Mouse (Mus musculus) forebrain, embryonic 14.5 days (tissue): ENCODE measurements around the gene Serf2. TPM values are rescaled to one million over a fixed set of nuclear protein-coding genes. Genes with fewer than 3 reads are reported as not detected.
"Not testable (repeated sequence)": the region's sequence is repeated elsewhere in the genome, so short reads cannot be mapped to it uniquely, and the experiment has no call there.

Experiments
- ATAC-seq: fragments of 200-750 bp; cut with Nextera tagmentation; 2 replicates; pipeline ENCODE4 v1.8.0; 2017; ENCODE audit warnings: mild to moderate bottlenecking, moderate library complexity
- DNase-seq: peaks from one replicate; pipeline ENCODE4 v3.0.0-alpha.2; 2015; ENCODE audit warnings: low spot score
- H3K27ac ChIP-seq: fragments of 300-500 bp; sonication (generic); 2 replicates; pipeline ENCODE4 v1.5.1; 2014; ENCODE audit warnings: low read depth, mild to moderate bottlenecking, control low read depth, low read length, moderate library complexity
- H3K27me3 ChIP-seq: fragments of 300-500 bp; sonication (generic); replicated peaks from 2 replicates; pipeline ENCODE4 v1.6.1; 2014; ENCODE audit warnings: low read length, control low read depth, mixed read lengths; ENCODE audit not compliant: control insufficient read depth, insufficient read depth
- H3K36me3 ChIP-seq: fragments of 300-500 bp; sonication (generic); 2 replicates; pipeline ENCODE4 v1.6.1; 2014; ENCODE audit warnings: low read length, control low read depth; ENCODE audit not compliant: control insufficient read depth, insufficient read depth
- H3K4me1 ChIP-seq: fragments of 300-500 bp; sonication (generic); 2 replicates; pipeline ENCODE4 v1.6.1; 2014; ENCODE audit warnings: antibody characterized with exemption, low read length, control low read depth; ENCODE audit not compliant: control insufficient read depth, insufficient read depth
- H3K4me2 ChIP-seq: fragments of 300-500 bp; sonication (generic); 2 replicates; pipeline ENCODE4 v1.6.1; 2014; ENCODE audit warnings: mild to moderate bottlenecking, control low read depth, low read length
- H3K4me3 ChIP-seq: fragments of 300-500 bp; sonication (generic); 2 replicates; pipeline ENCODE4 v1.5.1; 2014; ENCODE audit warnings: low read depth, low read length, control low read depth
- H3K9ac ChIP-seq: fragments of 300-500 bp; sonication (generic); 2 replicates; pipeline ENCODE4 v1.6.1; 2014; ENCODE audit warnings: mild to moderate bottlenecking, low read length, control low read depth, moderate library complexity
- H3K9me3 ChIP-seq: fragments of 300-500 bp; sonication (generic); replicated peaks from 2 replicates; pipeline ENCODE4 v1.6.1; 2016; ENCODE audit warnings: low read length, control low read depth, mixed read lengths; ENCODE audit not compliant: control insufficient read depth
- WGBS: fragments of 180-500 bp; shearing (Covaris S2); extraction: QIAGEN DNeasy Blood & Tissue Kit; methylation state at CpG from one replicate; pipeline ENCODE4 v1.1.7; 2014; 5-methylcytosine and 5-hydroxymethylcytosine counted together
- polyA plus RNA-seq: library from polyadenylated mRNA; unstranded; fragments of >200 nt; fragmentation: Nextera tagmentation; extraction: Ambion mirVana; gene quantifications from 2 replicates; pipeline ENCODE4 v1.2.1, GENCODE M21; 2014

The Serf2 gene
- polyA plus RNA-seq, 1 experiment from 2014 or later: 442 TPM

- no peaks in the 10 kb centered on the region for H3K9me3 ChIP-seq
- 77% methylated on average over 4 of the region's 4 CpGs for WGBS
These were observed 3.4 kb downstream of the Serf2 start for GRCm38 (mm10) chr2:121452361-121452760.

DNA sequence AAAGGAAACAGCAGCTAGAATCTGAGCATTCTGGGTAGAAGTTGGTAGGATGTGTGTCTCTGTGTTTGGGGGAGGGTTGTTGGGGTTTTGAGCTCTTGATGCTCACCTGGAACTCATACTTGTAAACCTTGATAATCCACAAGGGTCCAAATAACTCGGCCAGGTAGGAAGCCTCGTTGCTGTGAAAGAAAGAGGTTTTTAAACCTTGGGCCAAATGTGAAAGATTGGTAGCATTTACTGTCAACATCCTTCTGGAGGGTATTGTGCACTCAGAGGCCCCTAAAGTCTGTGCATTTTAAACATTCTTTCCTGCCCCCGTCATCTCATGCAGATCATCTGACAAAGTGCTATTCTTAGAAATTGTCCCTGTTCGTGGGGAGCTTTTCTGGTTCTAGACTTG is 4.0 kb downstream of the Serf2 start, which contains the start of gene Hypk:
TSS of gene Hypk (plus strand) at position 301 of the 400 bp plus-strand sequence.
- Histone ChIP-seq H3K4me2 (no peak within 1 kb of the TSS), H3K4me3 (no peak within 1 kb of the TSS), H3K4me1 (peaks cover 14% of the 10 kb centered on the region), H3K36me3 (peaks cover 24% of the 10 kb centered on the region), H3K9me3 (no peaks in the 10 kb centered on the region), H3K27ac (no peak within 1 kb of the TSS), H3K27me3 (no peaks in the 10 kb centered on the region), H3K9ac (no peak within 1 kb of the TSS)
- WGBS: 78% methylated on average over 4 of the region's 4 CpGs
- DNase-seq (no peak), ATAC-seq (no peak)

More at GRCm38 (mm10) chr2:121452361-121452760, 3.4 kb downstream of the Serf2 start:
- Histone ChIP-seq H3K4me3 (no peak overlapping the region), H3K36me3 (peaks cover 24% of the 10 kb centered on the region), H3K9ac (no peak overlapping the region), H3K27me3 (no peaks in the 10 kb centered on the region), H3K27ac (no peak overlapping the region), H3K4me1 (peaks cover 10% of the 10 kb centered on the region), H3K4me2 (no peak overlapping the region)
- no peak for ATAC-seq
- DNase-seq: no peak

DNA sequence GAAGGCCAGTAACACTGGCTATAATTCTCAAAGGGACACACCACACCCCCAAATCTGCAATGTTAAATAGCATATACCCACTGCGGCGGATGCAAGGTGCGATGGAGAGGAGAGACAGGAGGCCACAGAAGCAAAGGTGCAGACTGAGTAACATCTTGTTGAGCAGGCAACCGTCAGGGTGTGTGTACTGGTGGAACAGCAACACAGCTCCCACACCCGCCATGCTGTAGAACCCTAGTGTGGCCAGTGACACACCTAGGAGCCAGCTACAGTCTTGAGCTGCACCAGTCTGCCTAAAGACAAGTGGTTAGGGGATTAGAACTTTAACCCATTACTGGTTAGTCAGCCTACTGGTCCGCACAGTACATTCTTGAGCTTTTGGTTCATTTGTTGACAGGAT is 4.9 kb downstream of the Serf2 start:
- DNase-seq: no peak
- H3K4me1 ChIP-seq: peaks cover 13% of the 10 kb centered on the region
- WGBS: 89% methylated on average over 6 of the region's 6 CpGs
- no peaks in the 10 kb centered on the region for H3K9me3 ChIP-seq
- no peaks in the 10 kb centered on the region for H3K27me3 ChIP-seq
- H3K4me3 ChIP-seq: no peak overlapping the region
- no peak overlapping the region for H3K4me2 ChIP-seq
- peaks cover 31% of the 10 kb centered on the region for H3K36me3 ChIP-seq
- H3K27ac ChIP-seq: no peak overlapping the region
- ATAC-seq: no peak
- no peak overlapping the region for H3K9ac ChIP-seq

DNA sequence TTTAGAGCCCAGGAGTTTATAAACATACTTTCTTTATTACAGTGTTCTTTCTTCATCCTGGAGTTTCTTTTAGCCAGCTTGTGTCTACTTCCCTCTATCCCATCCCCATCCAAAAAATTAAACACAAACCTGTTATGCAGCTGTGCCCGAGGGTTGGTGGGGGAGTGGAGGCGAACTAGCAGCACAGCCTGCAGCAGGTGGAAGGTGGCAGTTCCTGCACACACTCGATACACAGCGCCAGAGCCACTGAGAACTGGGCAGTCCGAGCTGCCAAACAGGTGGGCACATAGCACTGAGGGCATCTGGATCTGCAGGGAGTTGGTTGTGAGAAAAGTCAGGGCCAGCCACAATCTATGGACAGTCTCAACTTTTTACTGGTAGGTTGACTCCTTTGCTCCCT is 6.5 kb downstream of the Serf2 start:
- ATAC-seq: no peak

DNA sequence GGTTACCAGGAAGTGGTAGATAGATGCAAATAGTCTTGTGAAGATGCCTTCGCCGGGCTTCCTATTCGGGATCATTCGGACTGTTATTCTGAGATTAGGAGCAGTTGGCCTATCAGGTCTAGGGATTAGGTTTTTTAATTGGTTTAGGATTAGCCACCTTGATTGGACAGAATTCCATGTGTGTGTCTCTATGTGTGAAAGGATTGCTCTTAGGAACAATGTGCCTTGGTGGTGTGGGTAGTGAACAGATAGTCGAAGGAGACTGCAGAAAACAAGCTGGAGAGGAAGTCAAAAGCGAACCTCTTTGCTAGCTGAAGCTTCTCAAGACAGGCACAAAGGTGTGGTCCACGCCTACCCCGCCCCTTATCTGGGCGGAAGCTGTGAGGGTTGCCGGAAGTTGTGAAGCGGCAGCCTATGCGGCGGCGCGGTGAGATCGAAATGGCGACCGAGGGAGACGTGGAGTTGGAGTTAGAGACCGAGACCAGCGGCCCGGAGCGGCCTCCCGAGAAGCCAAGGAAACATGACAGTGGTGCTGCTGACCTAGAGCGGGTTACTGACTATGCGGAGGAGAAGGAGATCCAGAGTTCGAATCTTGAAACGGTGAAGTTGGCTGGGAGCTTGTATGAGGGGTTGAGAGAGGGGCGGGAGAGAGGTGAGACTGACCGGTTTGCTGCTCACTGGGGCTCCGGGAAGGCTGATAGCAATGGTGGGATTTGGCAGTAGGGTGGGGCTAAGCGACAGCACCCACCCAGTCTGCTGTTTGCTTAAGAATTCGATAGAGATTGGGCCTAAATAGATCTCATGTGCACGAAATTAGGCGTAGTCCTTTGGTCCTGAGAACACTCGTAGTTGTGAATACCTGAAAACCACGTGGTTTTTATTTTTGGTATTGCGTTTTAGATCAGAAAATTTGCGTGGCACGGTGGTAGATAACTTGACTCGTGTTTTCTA is 8.0 kb downstream of the Serf2 start, which contains the start of gene Serinc4:
TSS of gene Serinc4 (minus strand) at position 90 of the 951 bp plus-strand sequence.
- Histone ChIP-seq H3K9me3 (no peaks in the 10 kb centered on the region), H3K27me3 (no peaks in the 10 kb centered on the region), H3K4me3 (peak within 1 kb of the TSS; percentile 70), H3K9ac (peak within 1 kb of the TSS; percentile 83), H3K4me1 (peaks cover 9% of the 10 kb centered on the region), H3K4me2 (peak within 1 kb of the TSS; percentile 82), H3K27ac (peak within 1 kb of the TSS; percentile 55), H3K36me3 (peaks cover 45% of the 10 kb centered on the region)
- ATAC-seq: peak; percentile 94
- WGBS: 3% methylated on average over 41 of the region's 41 CpGs
- peak; percentile 91 for DNase-seq

More for the DNA sequence above, 6.5 kb downstream of the Serf2 start:
- Histone ChIP-seq H3K4me3 (no peak overlapping the region), H3K9ac (no peak overlapping the region), H3K27ac (no peak overlapping the region), H3K9me3 (no peaks in the 10 kb centered on the region), H3K36me3 (peaks cover 44% of the 10 kb centered on the region), H3K4me2 (no peak overlapping the region), H3K4me1 (peaks cover 9% of the 10 kb centered on the region), H3K27me3 (no peaks in the 10 kb centered on the region)
- WGBS: 77% methylated on average over 5 of the region's 5 CpGs
- no peak for DNase-seq

- Histone ChIP-seq H3K4me1 (peaks cover 9% of the 10 kb centered on the region), H3K27ac (no peak overlapping the region), H3K36me3 (peaks cover 28% of the 10 kb centered on the region), H3K4me2 (no peak overlapping the region), H3K9ac (no peak overlapping the region), H3K4me3 (no peak overlapping the region), H3K9me3 (no peaks in the 10 kb centered on the region), H3K27me3 (no peaks in the 10 kb centered on the region)
- WGBS: 63% methylated on average over 2 of the region's 2 CpGs
- ATAC-seq: no peak
- no peak for DNase-seq
These were observed 11.1 kb downstream of the Serf2 start for GRCm38 (mm10) chr2:121460071-121460470.

- not testable (repeated sequence) for H3K9ac ChIP-seq, H3K27ac ChIP-seq, H3K36me3 ChIP-seq, H3K4me1 ChIP-seq, ATAC-seq, H3K9me3 ChIP-seq, DNase-seq, H3K27me3 ChIP-seq, H3K4me2 ChIP-seq, H3K4me3 ChIP-seq
- no CpG with 5 or more reads among the region's 6 CpGs for WGBS
These were observed 20.0 kb downstream of the Serf2 start for GRCm38 (mm10) chr2:121468982-121469381.

- not testable (repeated sequence) for H3K27ac ChIP-seq, H3K9ac ChIP-seq, ATAC-seq, H3K9me3 ChIP-seq, H3K4me3 ChIP-seq, H3K4me2 ChIP-seq, H3K4me1 ChIP-seq, H3K27me3 ChIP-seq, H3K36me3 ChIP-seq, DNase-seq
- 94% methylated on average over 3 of the region's 3 CpGs for WGBS
These were observed 23.8 kb downstream of the Serf2 start for GRCm38 (mm10) chr2:121472783-121473182.
